Mouse (Mus musculus): ENCODE data around the gene Syt12.

GRCm38 (mm10) chr19:4438791-4439160 is 38.5 kb downstream of the Syt12 start:
- TF ChIP-seq CTCF (IDR thresholded peaks at IDR 0.05; ENCODE audit: extremely low read depth, insufficient read length, insufficient replicate concordance, low read depth, low read length): no peak
- no peak for TF ChIP-seq POLR2A (IDR thresholded peaks at IDR 0.05; ENCODE audit: low read depth, low read length)

All from small intestine, adult 2 months (tissue).